Mouse (Mus musculus): ENCODE measurements around the gene Carmil1. TPM values are rescaled to one million over a fixed set of nuclear protein-coding genes. Genes with fewer than 3 reads are reported as not detected.

The Carmil1 gene
- total RNA-seq, 2 experiments from 2014 or later = 53.4 to 62.3 TPM

DNA sequence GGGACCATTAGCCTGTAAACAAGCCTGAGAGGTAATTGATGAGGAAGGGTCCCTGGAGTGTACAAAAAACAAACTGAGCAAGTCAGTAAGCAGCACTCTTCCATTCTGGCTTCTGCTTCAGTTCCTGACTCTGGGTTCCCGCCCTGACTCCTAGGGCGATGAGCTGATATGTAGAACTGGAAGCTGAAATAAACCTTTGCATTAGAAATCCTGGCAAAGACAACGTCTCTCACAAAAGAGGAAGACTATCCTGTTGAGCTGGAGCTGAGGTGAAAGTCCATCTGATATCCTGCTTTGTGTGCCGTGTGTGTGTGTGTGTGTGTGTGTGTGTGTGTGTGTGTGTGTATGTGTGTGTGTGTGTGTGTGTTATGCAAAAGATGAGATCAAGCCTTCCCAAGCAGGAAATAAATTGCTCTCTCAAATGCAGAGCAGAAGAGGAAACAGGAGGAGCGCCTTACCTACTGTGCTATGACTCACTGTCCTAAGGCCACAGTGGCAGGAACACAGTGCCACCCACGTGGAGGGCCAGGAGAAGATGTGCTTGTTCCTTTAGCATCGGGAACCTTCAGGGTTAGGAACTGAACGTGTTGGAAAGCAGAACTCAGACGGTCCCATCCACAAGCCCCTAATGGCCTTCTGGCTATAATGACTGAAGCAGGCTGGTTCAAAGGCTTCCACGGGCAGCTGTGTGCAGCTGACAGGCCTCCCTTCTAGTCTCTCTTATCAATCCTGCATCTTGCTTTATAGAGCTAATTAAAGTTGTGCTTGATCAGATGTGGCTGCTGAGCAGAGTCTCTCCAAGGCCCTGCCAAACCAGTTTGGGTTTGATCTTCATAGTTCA, 19.6 kb downstream of the Carmil1 start:
- DNase-seq (ENCODE audit: low spot score in 2 of 2) = no peak

DNA sequence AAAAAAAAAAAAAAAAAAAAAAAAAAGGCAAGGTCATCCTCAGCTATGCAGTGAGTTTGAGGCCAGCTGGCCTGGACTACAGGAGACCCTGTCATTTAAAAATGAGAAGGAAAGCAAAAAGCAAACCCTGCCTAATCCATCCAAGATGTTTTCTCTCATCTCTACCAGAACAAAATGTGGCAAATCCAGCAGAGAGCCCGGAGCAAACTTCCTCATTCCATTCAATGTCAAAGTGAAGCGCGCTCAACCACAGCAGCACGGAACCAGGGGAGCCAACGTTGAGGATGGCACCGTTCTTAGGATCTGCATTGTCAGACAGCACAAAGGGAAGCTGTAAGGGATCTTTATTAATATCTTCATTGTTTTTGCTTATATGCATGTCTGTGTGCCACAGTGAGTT, 22.8 kb downstream of the Carmil1 start:
- DNase-seq (ENCODE audit: low spot score in 2 of 2) = no peak

DNA sequence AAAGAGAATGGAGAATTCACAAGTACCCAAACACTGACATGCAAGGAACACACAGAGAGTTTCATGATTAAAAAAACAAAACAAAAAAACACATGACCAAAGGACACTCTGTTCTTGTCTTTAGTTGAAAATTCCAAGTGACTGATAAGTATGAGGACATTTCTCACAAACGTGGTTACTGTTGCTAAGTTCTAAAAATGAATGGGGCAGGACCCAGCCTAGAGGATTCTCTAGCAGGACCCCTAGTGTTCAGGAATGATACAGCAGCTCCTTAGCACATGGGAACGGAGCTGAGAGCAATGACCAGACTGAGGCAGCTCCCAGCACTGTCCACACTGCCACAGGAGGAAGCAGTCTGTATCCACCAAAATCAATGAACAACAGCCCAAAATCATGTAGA, 26.6 kb downstream of the Carmil1 start:
- DNase-seq (ENCODE audit: low spot score in 2 of 2) = peak in 1 of 2 experiments; percentile 16

DNA sequence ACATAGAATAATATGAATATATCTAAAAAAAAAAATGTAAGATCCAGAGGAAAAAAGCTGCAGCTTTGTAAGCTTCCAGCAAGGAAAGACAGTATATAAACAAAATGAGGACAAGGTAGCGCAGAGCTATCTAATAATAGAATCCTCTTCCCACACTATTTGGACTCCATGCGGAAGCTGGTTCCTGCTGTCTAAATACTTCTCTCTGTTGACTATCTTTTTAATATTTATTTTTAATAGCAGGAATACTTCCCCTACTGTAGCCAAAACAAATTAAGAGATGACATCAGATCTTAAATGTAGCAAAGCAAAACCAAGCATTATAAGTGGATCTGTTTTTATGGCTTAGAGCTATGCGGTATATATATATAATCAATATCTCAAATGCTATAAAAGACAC, 27.0 kb downstream of the Carmil1 start:
- no peak for DNase-seq (ENCODE audit: low spot score in 2 of 2)

DNA sequence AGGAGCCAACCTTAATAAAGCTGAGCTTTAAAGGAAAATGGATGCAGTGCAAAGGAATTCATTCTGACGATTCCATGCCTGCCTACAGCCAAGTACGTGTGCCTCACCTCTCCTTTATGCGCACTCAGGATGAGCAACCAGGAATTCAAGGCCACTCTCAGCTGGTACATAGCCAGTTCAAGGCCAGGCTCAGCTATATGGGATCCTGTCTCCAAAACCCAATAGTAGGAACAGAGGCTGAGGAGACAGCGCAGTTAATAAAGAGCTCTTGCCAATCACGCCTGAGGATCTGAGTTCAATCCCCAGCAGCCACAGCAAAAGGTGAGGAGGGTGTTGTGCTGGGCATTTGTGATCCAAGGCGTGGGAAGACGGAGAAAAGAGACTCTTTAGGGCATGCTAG, 29.4 kb downstream of the Carmil1 start:
- no peak for DNase-seq (ENCODE audit: low spot score in 2 of 2)

DNA sequence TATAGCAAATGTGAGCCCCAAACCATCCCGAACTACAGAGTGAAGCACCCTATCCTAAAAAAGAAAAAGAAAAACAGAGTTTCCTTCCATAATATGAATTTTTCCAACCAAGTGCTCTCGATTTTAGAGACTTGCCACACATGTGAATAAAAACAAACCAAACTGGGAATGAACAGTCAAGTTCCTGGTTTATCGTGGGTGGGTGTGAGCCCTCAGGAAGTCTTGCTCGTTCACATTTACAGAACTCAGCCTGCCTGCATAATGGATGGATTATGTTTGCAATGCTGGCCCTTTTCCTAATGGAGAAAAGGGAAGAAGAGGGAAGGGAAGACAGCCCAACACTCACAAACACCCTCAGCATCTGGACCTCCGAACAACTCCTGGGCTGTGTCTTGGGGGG, 32.7 kb downstream of the Carmil1 start:
- DNase-seq (ENCODE audit: low spot score in 2 of 2) = no peak

DNA sequence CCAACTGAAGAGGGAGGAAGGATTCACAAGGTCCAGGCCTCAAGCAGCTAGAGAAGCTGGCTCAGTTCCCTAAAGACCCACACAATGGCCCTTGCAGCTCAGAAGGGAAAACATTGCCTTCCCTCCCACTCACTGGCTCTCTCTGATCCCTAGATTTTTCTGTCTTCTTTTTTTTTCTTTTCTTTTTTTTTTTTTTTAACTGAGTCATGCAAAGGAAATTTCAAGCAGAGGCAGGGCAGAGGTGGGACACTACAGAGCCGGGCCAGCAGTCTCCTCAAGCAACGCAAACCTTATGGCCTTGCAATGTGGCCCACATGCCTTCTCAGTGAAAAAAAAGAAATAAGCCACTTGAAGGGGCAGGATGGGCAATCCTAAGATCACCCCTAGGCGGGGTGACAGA, 33.2 kb downstream of the Carmil1 start:
- no peak for DNase-seq (ENCODE audit: low spot score in 2 of 2)

DNA sequence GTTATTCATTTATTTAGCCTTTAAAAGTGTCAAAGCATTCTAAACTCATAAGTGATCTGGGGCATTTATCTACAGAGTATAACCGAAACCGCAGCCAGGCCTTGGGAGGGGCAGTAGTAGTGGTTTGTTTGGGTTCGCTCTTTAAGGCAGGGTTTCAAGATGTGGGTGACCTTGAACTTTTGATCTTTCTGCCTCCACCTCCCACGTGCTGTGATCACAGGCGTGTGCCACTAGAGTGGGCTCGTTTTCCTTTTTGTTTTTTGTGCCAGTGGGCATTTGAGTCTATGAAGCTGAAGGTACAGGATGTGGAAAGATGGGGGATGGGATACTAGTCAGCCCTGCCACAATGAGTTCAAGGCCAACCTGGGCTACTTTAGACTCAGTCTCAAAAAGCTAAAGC, 34.3 kb downstream of the Carmil1 start:
- DNase-seq (ENCODE audit: low spot score in 2 of 2) = no peak

DNA sequence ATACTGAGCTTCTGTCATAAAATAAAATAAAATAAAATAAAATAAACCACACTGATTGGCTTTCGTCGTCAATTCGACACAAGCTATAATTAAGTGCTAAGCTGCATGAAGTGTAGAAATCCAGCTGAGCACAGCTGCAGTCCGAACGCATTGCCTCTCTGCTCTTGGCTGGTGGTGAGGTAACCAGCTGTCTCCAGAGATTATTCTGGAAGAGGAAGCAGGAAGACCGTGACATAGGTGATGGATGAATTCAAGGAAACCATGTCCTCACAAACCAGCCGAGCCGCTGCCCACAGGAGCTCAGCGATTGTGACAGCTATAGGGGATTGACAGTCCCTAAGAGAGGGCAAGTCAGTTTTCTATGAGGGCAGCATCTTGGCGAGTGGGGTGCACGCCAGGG, 36.0 kb downstream of the Carmil1 start:
- DNase-seq (ENCODE audit: low spot score in 2 of 2) = no peak

DNA sequence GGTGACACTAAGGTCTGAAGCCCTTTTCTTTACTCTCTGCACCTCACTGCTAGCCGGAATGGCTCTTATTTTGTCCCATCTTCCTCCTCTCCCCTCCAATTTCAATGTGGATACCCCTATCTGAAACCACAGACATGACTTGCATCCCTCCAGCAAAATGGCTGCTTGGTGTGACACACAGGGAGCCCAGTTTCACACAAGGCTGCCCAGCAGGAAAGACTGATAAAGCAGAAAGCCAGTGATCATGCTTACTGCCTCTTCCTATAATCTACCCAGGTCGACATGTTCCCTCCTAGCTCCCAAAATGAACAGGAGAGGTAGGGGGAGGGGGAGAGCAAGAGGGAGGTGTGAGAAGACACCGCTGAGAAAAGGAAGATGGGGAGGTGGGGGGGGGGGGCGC, 36.6 kb downstream of the Carmil1 start:
- DNase-seq (ENCODE audit: low spot score in 2 of 2) = no peak

DNA sequence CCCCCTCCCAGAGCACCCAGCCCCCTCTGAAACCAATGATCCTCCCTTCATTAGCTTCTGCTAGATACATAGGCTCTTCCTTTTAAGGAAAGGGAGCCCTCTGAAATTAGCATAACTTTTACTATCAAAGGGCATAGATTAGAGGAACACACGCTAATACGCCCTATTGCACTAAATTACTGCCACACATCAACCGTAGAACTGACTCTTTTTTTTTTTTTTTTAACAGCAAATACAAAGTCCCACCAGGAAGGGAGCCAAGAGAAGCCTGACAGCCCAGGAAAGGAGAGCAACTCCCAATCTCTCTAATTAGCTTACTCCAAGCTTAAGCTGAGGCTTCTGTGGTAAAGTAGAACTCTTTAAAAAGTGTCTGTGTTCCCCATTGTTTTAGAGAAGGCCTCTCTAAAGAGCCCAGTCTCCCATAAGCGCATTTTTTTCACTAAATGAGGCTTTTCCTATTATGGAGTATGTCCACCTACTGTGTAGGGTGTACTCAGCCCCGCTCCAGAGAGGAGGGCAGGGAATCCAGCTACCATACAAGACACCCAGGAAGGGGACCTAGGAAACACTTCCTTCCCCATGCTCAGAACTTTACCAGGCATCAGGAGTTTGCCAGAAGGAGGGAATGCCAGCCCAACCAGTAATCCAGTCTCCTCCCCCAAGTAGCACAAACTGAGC, 38.0 kb downstream of the Carmil1 start:
- no peak for DNase-seq (ENCODE audit: low spot score in 2 of 2)

DNA sequence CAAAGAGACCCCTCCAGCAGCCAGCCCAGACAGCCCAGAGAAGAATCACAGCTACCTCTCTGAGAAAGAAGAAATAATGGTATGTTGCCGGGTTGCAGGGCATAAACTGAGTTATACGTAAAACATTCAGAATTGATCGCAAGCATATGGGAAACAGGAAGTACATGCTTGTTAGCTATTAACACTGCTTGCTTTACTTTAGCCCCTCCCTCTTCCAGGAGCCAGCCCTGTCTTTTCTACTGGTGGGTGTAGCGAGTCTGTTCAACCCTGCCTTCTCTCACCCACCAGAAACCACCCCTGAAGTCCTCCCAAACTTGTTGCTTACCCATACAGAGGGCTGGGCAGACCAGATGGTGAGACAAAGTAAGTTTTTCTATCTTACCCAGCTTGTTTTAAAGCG, 39.4 kb downstream of the Carmil1 start:
- DNase-seq (ENCODE audit: low spot score in 2 of 2) = no peak

DNA sequence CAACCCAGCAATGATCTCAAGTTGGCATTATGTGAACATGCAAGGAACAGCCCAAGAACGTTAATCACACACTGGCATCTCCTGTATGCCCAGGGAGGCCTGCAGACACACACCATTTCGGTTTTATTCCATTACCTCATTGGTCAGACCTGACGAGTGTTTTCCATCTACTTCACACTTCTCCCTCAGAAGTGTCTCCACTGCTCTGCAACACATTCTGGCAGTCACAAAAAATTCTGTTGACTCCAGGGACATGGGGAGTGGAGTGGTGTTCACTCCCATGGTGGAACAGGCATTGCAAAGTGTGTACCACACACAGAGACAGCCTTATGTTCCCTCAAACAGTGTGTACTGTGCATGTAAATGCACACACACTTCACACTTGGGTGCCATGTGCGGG, 40.2 kb downstream of the Carmil1 start:
- DNase-seq (ENCODE audit: low spot score in 2 of 2) = no peak

DNA sequence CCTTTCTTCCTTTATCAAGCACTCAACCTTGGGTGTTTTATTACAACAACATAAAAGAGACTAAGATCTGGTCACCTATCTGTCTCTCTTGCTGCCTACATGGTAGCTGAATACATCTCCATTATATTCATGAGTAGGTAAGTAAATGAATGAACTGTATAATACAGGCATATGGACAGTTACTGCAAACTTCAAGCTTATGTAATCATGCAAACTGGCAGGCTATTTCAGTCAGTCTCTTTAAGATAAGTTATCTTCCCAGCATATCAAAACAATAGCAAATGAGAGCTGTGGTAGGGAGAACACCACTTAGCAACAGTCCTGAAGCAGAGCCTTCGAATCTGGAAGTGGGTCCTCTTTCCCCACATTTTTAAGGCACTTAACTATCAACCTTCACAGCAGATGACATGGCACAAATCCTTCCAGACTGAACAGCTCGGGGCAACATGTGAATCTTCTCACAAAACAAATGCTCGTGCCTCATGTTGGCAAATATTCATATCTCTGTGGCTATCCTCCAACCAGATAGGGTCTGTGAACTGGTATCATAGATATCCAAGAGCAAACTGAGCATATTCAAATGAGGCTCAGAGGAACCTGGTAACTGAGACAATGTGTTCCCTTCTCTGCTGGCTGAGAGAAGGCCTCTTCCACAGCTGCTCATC, 42.0 kb downstream of the Carmil1 start:
- DNase-seq (ENCODE audit: low spot score in 2 of 2) = no peak

DNA sequence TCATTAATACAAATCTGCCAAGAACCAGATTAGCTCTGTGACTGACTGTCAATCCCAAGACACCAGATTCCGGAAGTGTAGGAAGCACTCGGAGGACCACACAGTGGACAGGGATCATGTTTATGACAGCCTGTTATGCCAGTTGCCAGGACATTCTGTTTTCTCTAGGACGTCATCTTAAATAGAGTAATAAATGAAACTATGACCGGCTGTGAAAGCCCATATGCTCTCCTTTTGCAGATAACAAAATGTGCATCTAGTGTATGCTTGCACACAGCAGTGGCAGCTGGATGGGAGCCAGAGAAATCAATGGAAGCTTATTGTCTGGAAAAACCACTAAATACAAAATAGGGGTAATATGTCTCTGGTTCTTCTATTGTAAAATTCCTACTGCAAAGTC, 43.9 kb downstream of the Carmil1 start:
- DNase-seq (ENCODE audit: low spot score in 2 of 2) = no peak

DNA sequence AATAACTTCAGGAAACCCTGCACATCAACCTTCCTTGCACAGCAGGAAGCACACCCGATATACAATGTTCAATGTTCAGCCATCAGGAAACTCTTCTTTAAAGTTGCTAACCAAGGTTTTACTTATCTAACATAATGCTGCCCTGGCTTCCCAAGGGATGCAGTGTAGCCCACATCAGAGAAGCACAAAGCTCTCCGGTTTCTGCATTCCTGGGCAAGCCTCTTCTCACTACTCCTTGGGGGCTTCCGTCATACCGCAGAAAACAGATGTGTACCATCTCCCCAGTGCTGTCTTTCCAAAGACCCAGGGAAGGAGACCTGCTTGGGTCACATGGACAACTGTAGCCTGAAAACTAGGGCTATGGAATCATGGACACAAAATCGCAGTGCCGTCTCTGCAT, 47.8 kb downstream of the Carmil1 start:
- DNase-seq (ENCODE audit: low spot score in 2 of 2) = no peak

DNA sequence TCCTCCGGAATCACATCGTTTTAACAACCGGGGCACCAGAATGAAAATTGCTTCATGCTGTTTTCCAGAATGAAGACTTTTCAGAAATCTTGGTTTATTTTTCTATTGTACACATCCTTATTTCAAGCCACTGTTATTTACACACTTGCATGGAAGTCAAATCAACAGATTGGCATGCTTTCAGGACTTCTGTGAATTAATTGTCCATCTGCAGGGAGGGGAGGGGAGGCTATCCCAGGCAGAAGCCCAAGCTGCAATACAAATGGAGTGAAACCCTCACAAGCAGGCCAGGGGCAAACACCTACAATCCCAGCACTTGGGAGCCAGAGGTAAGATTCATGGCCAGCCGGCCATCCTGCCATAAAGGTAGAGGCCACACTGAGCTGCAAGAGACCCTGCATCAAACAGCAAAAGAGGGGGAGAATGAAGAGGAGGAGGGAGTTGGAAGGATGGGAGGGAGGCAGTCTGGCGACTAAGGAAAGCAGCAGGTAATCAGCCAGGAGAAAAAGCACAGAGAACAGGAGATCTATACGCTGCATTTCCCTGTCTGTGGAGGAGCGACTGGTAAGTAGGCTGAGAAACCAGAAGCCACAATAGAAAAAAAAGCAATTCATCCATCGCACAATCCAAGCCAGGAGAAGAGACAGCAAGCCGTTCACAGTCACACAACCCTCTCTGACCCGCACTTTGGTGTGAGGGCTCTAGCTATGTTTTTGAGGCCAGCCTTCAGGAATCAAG, 48.7 kb downstream of the Carmil1 start:
- DNase-seq (ENCODE audit: low spot score in 2 of 2) = no peak

DNA sequence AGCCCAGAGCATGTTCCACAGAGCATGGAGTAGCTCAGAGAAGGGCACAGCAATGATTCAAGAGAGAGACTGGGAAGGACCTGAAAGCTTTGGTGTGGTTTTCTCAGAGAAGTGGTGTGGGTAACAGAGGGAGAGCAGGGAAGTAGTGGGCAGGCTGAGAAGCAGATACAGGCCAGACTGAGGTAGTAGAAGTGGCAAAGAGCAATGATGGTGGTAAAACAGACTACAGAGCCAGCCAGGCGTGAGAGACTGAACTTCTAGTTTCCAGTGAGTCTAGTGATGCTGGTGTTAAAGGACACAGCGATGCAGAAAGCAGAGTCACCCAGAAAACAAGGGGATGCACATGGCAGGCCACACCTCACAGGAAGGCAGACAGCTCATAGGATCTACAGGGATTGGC, 49.4 kb downstream of the Carmil1 start:
- DNase-seq (ENCODE audit: low spot score in 2 of 2) = no peak

DNA sequence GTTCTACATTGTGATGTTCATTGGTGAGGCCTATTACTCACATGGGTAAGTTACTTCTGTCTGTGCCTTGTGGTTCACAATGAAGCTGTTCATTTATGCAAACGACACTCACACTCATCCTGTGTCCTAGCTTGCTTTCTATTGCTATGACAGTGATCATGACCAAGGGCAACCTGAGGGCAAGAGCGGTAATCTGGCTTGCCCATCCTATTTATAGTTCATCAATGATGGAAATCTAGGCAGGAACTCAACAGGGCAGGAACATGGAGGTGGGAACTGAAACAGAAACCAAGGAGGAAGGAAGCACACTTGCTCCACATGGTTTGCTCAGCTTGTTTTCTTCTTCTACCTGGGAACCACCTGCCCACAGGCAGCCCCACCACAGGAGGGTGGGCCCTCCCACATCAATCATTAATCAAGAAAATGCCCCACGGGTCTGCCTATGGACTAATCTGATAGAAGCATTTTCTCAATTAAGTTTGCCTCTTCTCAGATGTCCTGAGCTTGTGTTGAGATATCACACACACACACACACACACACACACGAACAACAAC, 50.0 kb downstream of the Carmil1 start:
- no peak for DNase-seq (ENCODE audit: low spot score in 2 of 2)

DNA sequence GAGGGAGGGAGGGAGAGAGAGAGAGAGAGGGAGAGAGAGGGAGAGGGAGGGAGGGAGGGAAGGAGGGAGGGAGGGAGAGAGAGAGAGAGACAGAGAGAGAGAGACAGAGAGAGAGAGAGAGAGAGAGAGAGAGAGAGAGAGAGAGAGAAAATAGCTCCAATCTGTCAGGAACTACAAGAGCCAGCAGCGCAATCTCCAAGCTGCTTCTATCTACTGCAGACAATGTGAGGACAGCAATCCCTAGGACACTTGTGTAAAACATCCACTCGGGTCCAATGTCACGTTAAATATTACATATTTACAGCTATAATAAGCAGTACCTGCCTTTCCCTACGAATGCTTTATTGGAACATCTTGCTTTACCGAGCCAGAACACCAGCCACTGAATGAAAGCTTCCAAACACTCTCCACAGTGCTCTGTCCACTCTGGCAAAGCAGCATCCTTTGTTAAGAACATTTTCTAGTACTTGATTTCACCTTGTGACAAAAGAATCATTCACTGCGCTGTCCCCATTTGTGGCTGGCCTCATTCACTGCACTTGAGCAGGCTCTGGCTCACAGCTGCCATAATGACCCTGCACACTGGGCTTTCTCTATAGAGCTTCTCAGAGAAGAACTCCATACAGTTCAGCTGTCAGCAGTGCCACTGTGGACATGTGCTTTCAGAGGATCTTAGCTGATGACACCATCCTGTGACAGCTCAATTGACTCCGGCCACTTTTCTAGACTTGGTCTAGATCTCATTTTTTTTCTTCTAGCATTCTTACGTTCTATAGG, 57.0 kb downstream of the Carmil1 start:
- no peak for DNase-seq (ENCODE audit: low spot score in 2 of 2)

Data from adrenal gland, postnatal 4 days (tissue).